Mouse (Mus musculus): ENCODE results near the gene Ripor2. TPM values are rescaled to one million over a fixed set of nuclear protein-coding genes. Genes with fewer than 3 reads are reported as not detected.

Ripor2 gene
- polyA plus RNA-seq, 1 experiment from 2014 or later, result 29.1 TPM

DNA sequence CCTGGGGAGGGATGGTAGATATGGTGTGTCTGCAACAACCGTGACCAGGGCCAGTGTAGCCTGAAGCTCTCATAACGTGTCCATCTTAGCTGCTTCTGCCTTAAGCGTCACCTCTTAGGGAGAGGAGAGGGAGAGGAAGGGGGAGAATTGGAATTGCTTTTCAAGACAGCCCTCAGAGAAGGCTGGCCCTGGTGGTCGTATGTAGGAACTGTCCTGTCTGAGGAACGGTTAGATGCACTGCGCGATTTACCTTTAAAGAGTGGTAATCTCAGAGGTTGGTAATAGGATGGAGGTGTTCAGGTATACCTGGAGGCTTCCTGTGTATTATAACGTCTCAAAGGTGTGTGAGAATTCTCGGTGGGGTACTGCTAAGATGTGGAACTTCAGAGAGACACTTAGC lies 3.4 kb downstream of the Ripor2 start:
- Histone ChIP-seq H3K36me3 (no peaks in the 10 kb centered on the region), H3K4me2 (replicated peaks) (no peak overlapping the region), H3K9me3 (no peaks in the 10 kb centered on the region), H3K9ac (replicated peaks) (no peak overlapping the region), H3K4me1 (replicated peaks) (0 out of 2 replicates have a peak, but pooled peaks cover 4% of the 10 kb centered on the region), H3K4me3 (replicated peaks) (no peak overlapping the region), H3K27me3 (no peaks in the 10 kb centered on the region), H3K27ac (no peak overlapping the region)
- ATAC-seq, result peak; percentile 34; the same call in 1 of the 2 replicates
- whole genome bisulfite sequencing, result 65% methylated on average over 9 of the region's 9 CpGs

DNA sequence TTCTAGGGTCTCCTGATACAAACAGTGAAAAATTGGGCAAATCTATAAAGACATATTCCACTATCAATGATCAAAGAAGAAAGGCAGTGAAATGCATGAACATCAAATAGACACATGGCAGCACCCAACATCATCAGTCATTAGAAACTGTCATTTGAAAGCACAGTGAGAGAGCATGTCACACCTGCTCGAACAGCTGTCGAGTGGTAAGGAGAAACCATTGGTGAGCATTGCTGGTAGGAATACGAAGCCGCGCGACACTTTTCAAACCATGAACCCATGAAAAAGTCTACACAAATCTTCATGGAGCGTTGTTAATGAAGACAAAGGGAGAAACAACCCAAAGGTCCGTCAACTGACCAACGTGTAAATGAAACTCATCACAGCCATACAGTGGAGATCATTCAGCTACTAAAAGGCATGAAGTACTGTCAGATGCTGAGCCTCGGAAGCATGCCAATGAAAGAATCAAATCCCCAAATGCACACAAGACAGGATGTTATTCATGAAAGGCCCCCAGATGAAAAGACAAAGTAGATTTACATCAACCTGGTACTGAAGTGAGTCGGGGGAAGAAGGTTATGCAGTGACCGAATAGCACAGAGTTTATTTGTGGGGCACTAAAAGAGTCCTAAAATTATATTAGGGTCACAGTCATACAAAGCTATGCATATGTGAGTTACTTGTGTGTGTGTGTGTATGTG lies 5.4 kb downstream of the Ripor2 start:
- Histone ChIP-seq H3K27ac (no peak overlapping the region), H3K27me3 (no peaks in the 10 kb centered on the region), H3K4me3 (replicated peaks) (no peak overlapping the region), H3K9ac (replicated peaks) (no peak overlapping the region), H3K4me1 (replicated peaks) (no peaks in the 10 kb centered on the region), H3K36me3 (no peaks in the 10 kb centered on the region), H3K9me3 (no peaks in the 10 kb centered on the region), H3K4me2 (replicated peaks) (no peak overlapping the region)
- ATAC-seq, result no peak
- WGBS, result 95% methylated on average over 12 of the region's 12 CpGs

DNA sequence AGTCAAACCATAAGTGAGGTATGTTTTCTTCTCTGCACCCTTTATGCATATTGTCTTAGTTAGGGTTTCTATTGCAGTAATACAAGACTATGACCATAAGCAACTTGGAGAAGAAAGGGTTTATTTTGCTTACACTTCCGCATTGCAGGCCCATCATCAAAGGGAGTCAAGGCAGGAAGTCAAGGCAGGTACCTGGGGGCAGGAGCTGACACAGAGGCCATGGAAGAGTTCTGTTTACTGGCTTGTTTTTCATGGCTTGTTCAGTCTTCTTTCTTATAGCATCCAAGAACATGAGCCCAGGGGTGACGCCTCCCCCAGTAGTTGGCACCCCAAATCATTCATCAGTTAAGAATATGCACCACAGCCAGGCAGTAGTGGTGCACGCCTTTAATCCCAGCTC lies 6.6 kb downstream of the Ripor2 start:
- Histone ChIP-seq H3K4me1 (replicated peaks) (no peaks in the 10 kb centered on the region), H3K4me3 (replicated peaks) (no peak overlapping the region), H3K9ac (replicated peaks) (no peak overlapping the region), H3K9me3 (no peaks in the 10 kb centered on the region), H3K36me3 (no peaks in the 10 kb centered on the region), H3K27ac (no peak overlapping the region), H3K27me3 (no peaks in the 10 kb centered on the region), H3K4me2 (replicated peaks) (no peak overlapping the region)
- WGBS, result 93% methylated on average over 3 of the region's 3 CpGs
- ATAC-seq, result no peak

DNA sequence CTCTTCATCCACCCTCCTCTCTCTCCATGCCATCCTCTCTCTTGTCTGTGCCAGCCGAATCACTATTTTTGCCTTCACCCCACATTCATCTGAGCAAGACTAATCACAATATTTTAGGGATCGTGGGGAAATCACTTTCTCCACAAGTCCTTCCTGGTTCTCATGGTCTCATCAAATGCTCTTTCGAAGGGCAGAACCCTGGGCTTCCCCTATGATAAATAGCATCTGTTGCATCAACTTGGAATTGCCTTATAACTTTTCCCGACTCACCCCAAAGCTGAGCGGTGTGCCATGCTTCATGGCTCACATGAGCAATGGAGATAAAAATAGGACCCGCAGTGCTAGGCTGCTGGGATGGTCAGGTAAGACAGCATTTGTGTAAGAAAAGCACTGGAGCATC lies 9.7 kb downstream of the Ripor2 start:
- no peaks in the 10 kb centered on the region for H3K9me3 ChIP-seq
- H3K4me3 ChIP-seq (replicated peaks), result no peak overlapping the region
- no peak for ATAC-seq
- no peaks in the 10 kb centered on the region for H3K36me3 ChIP-seq
- no peak overlapping the region for H3K9ac ChIP-seq (replicated peaks)
- 93% methylated on average over 6 of the region's 6 CpGs for WGBS
- no peak overlapping the region for H3K27ac ChIP-seq
- no peak overlapping the region for H3K4me2 ChIP-seq (replicated peaks)
- no peaks in the 10 kb centered on the region for H3K4me1 ChIP-seq (replicated peaks)
- H3K27me3 ChIP-seq, result no peaks in the 10 kb centered on the region

DNA sequence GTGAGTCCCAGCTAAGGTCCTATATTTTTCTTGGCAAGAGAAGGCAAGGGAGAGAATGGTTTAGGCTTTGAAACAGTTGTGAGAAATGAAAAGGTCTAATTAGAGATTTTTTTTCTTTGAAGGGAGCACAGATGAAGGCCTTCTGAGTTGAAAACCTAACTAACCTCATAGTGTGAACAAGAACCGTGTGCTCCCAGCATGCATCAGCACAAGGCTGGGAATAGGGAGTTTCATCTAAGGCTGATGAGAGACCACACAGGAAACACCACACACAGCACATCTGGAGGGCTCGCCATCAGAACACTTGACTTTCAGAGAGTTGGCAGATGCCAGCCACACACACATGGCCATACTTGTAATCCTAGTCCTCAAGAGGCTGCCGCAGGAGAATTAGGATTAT lies 12.3 kb downstream of the Ripor2 start:
- ATAC-seq, result no peak
- H3K9me3 ChIP-seq, result no peaks in the 10 kb centered on the region

DNA sequence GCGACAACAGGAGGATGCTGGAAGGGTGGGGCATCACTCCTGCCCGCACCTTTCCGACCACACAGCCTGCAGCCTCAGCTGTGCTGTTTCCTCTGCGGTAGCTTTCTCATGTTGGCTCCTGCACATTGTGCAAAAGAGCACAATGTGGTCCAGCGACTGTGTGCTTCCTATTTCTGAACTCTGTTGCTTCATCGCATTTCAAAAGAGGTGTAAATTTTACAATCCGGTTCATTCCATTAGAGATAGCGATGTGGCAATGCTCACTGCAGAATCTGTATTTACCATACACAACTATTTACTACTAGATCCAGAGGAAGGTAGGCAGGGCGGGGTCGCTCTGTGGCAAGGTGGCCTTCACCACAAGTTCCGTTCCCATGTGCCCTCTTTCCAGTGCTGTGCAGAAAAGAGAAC lies 17.6 kb downstream of the Ripor2 start:
- Histone ChIP-seq H3K9ac (replicated peaks) (no peak overlapping the region), H3K4me3 (replicated peaks) (no peak overlapping the region), H3K27me3 (no peaks in the 10 kb centered on the region), H3K9me3 (no peaks in the 10 kb centered on the region), H3K36me3 (no peaks in the 10 kb centered on the region), H3K4me2 (replicated peaks) (no peak overlapping the region), H3K27ac (no peak overlapping the region), H3K4me1 (replicated peaks) (peaks cover 14% of the 10 kb centered on the region)
- ATAC-seq, result no peak
- 89% methylated on average over 11 of the region's 11 CpGs for WGBS

More for the DNA sequence above, 12.3 kb downstream of the Ripor2 start:
- Histone ChIP-seq H3K4me1 (replicated peaks) (no peaks in the 10 kb centered on the region), H3K4me2 (replicated peaks) (no peak overlapping the region), H3K4me3 (replicated peaks) (no peak overlapping the region), H3K27ac (no peak overlapping the region), H3K27me3 (no peaks in the 10 kb centered on the region), H3K36me3 (no peaks in the 10 kb centered on the region), H3K9ac (replicated peaks) (no peak overlapping the region)
- WGBS, result 69% methylated on average over 3 of the region's 3 CpGs

DNA sequence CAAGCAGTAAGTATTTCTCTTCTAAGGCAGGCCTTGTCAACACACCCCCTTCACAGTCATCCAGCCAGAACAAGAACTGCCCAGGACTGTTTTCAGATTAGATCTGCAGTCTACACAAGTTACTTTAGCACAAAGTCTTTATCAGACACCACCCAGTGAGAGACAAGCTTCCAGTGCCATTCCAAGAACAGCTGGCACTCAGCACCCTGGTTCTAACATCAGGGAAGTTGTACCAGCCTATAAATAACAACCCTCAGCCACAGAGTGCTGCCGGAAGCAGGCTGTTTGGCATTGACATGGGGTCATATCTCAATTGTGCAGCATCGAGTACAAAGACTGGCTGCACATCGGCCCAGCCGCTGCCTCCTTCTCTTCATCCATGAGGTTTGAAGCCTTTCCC lies 21.0 kb downstream of the Ripor2 start:
- Histone ChIP-seq H3K4me3 (replicated peaks) (no peak overlapping the region), H3K9me3 (no peaks in the 10 kb centered on the region), H3K4me2 (replicated peaks) (peak overlapping the region; percentile 17), H3K36me3 (no peaks in the 10 kb centered on the region), H3K9ac (replicated peaks) (no peak overlapping the region), H3K27ac (no peak overlapping the region), H3K4me1 (replicated peaks) (peaks cover 28% of the 10 kb centered on the region), H3K27me3 (no peaks in the 10 kb centered on the region)
- WGBS, result 8% methylated on average over 4 of the region's 4 CpGs
- ATAC-seq, result no peak

DNA sequence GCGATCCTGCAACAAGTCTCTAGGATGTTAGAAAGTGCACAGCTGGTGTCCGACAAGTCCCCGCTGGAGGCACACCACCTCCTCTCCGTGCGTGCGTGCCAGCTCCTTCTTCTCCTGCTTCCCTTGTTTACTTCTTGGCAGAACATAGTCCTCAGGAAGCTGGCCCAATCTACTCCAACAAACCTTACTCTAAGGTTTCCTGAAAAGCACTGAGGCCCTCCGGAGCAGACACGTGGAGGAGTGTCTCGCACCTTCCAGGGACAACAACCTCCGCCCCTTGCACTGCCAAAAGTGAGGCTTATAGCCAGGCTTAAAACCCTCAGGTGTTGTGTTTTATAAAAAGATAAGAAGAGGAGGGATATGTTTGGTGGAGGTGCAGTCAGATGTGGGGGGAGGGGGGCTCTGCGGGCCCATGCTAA lies 21.6 kb downstream of the Ripor2 start:
- H3K27ac ChIP-seq, result no peak overlapping the region
- H3K27me3 ChIP-seq, result no peaks in the 10 kb centered on the region
- 23% methylated on average over 11 of the region's 11 CpGs for WGBS
- H3K4me1 ChIP-seq (replicated peaks), result peaks cover 28% of the 10 kb centered on the region
- peak overlapping the region; percentile 17 for H3K4me2 ChIP-seq (replicated peaks)
- ATAC-seq, result peak; percentile 5; the same call in 1 of the 2 replicates
- H3K4me3 ChIP-seq (replicated peaks), result no peak overlapping the region
- H3K9ac ChIP-seq (replicated peaks), result no peak overlapping the region
- no peaks in the 10 kb centered on the region for H3K9me3 ChIP-seq
- H3K36me3 ChIP-seq, result no peaks in the 10 kb centered on the region

DNA sequence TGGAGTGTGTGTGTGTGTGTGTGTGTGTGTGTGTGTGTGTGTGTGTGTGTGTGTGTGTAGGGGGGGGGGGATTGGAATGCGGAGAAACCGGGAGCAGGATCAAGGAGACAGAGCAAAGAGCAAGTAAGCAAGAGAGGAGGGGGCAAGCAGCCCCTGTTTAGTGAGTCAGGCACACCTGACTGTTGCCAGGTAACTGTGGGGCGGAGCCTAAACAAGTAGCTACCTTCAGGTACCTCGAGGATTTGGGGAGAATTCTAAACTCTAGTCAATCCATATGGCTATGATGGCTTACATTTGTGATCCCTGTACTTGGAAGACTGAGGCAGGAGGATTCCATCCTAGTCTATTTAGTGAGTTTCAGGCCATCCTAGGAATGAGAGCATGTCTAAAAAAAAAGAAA lies 22.1 kb downstream of the Ripor2 start:
- Histone ChIP-seq H3K9me3 (no peaks in the 10 kb centered on the region), H3K4me2 (replicated peaks) (peak overlapping the region; percentile 17; the same call in 1 of the 2 replicates), H3K36me3 (no peaks in the 10 kb centered on the region), H3K4me3 (replicated peaks) (no peak overlapping the region), H3K4me1 (replicated peaks) (peaks cover 28% of the 10 kb centered on the region), H3K27me3 (no peaks in the 10 kb centered on the region), H3K9ac (replicated peaks) (no peak overlapping the region), H3K27ac (no peak overlapping the region)
- no peak for ATAC-seq
- WGBS, result 25% methylated on average over 3 of the region's 4 CpGs

DNA sequence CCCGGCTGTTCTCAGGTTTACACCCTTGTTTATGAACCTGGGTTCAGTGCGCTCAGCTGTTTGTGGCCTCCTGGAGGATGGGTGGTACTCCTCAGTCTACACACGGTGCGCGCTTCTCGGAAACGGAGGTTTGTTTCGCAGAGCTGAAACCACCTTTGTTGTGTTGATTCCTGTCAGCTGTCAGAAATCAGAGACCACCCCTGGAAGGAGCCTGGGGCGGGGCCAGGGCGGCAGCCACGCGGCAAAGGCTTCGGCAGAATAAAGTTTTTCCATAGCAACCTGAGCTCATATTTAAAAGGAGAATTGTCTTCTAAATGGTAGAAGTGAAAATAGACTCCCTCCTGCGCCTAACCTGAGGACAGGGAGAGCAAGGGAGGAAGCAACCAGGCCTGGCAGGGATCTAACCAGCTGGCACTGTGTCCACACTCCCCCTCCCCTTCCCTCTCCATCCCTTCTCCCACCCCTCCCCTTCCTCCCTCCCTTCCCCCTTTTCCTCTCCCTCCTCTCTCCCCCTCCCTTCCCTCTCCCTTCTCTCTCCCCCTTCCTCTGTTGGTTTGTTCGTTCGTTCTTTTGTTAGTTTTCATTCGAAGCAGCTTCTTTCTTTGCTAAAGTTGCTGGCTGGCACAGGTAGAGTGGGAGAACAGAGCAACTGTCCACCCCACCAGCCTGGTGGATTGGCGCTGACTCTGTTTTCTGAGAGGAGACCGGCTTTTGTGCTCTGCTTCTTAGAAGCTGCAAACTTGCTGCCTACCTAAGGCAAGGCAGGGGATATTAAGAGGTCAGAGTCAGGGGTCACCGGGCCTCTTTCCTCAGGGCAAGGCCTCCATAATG lies 23.0 kb downstream of the Ripor2 start:
- Histone ChIP-seq H3K9me3 (no peaks in the 10 kb centered on the region), H3K27ac (peak overlapping the region; percentile 47; the same call in 1 of the 2 replicates), H3K4me1 (replicated peaks) (peaks cover 28% of the 10 kb centered on the region), H3K27me3 (no peaks in the 10 kb centered on the region), H3K36me3 (no peaks in the 10 kb centered on the region), H3K4me3 (replicated peaks) (peak overlapping the region; percentile 31), H3K9ac (replicated peaks) (peak overlapping the region; percentile 60), H3K4me2 (replicated peaks) (peak overlapping the region; percentile 56)
- 2% methylated on average over 20 of the region's 20 CpGs for WGBS
- peak; percentile 77 for ATAC-seq

DNA sequence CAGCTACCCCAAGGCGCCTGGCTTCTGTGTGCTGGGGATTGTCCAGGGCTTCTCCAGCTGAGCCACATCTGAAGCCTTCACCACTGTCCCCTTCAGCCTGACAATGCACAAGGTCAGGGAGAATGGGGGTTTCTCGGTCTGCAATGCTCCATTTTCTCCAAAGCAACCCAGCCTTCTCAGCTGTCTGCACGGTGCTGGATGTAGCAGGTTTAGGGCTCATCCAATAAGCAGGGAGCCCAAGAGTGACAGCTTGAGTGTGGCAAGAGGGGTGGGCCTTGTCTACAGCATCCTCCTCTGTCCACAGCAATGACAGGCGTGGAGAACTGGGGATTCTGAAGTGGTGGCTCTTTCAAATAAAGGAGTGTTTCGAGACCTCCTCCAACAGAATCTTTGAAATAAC lies 23.8 kb downstream of the Ripor2 start:
- Histone ChIP-seq H3K9me3 (no peaks in the 10 kb centered on the region), H3K27me3 (no peaks in the 10 kb centered on the region), H3K4me1 (replicated peaks) (peaks cover 28% of the 10 kb centered on the region), H3K9ac (replicated peaks) (no peak overlapping the region), H3K4me2 (replicated peaks) (no peak overlapping the region), H3K36me3 (no peaks in the 10 kb centered on the region), H3K4me3 (replicated peaks) (no peak overlapping the region), H3K27ac (peak overlapping the region; percentile 14; the same call in 1 of the 2 replicates)
- 31% methylated on average over 5 of the region's 5 CpGs for WGBS
- peak; percentile 74 for ATAC-seq

DNA sequence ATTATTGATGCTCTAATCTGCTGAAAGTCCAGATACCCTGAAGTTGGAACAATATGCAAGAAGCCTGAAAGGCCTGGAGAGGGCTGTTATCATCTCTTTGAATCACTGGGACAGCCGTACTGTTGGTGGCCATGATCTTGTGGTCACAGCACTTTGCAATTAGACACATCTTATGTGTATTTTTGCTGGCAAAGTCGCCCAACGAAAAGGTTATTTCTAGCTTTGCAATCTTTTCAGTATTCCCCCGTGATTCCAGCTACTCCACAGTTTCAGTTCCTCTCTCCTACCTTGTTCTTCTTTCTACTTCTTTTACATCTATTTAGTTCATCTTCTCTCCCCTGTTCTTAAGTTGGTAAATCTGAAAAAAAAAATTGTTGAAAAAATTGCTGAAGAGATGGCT lies 26.0 kb downstream of the Ripor2 start:
- Histone ChIP-seq H3K9me3 (no peaks in the 10 kb centered on the region), H3K4me1 (replicated peaks) (peaks cover 27% of the 10 kb centered on the region), H3K4me3 (replicated peaks) (no peak overlapping the region), H3K4me2 (replicated peaks) (no peak overlapping the region), H3K36me3 (no peaks in the 10 kb centered on the region), H3K27ac (no peak overlapping the region), H3K9ac (replicated peaks) (no peak overlapping the region), H3K27me3 (no peaks in the 10 kb centered on the region)
- ATAC-seq, result no peak
- WGBS, result 88% methylated on average over 4 of the region's 4 CpGs

Measured in midbrain, embryonic 13.5 days (tissue).